Mouse (Mus musculus) embryonic stem cell, embryonic (primary cell): ENCODE data around the gene Zfp207.

ENCODE experiments used
- CTCF ChIA-PET, 4 experiments: fragments of 300-600 bp in 2 of 4; fragments of 350-600 bp in 2 of 4; sonication (Branson Sonifier 250); formaldehyde crosslinking; loops; one replicate each; lab custom pipeline; 2022; ENCODE audit warnings: inconsistent platforms in 2 of 4; lab: Charles Lee
- POLR2A ChIA-PET, 4 experiments: fragments of 300-600 bp in 2 of 4; fragments of 350-600 bp in 2 of 4; sonication (Branson Sonifier 250); formaldehyde crosslinking; loops; one replicate each; lab custom pipeline; 2022; ENCODE audit warnings: antibody characterized with exemption in 4 of 4, inconsistent platforms in 1 of 4; lab: Charles Lee

Zfp207 gene

GRCm38 (mm10) chr11:80386790-80387189 is 3.7 kb downstream of the Zfp207 start:
- POLR2A ChIA-PET: interaction anchor here (0.6 to 4.4 kb wide), 25 partner anchors 8 to 597 kb away, joined by 3 to 73 read pairs (median 4); partner anchors contain the start of genes 5730455P16Rik (in 2 of the 4), Psmd11 (in 2 of the 4) and Rnf135 (in 1 of the 4)
- CTCF ChIA-PET: interaction anchor here in 2 of 4 experiments (0.6 to 0.7 kb wide), 2 partner anchors 51 to 108 kb away, joined by 5 to 8 read pairs; no protein-coding TSS in a partner anchor

- CTCF ChIA-PET: no interaction called here
- POLR2A ChIA-PET: interaction anchor here in 2 of 4 experiments (0.6 to 11.7 kb wide), 7 partner anchors 8 to 1049 kb away, joined by 3 to 223 read pairs (median 7); partner anchors contain the start of genes 5730455P16Rik (in 1 of the 2), Psmd11 (in 1 of the 2) and Rhbdl3 (in 1 of the 2)
Observed at GRCm38 (mm10) chr11:80389885-80390284, 6.8 kb downstream of the Zfp207 start.

- ChIA-PET POLR2A (interaction anchor here in 3 of 4 experiments (0.8 to 11.7 kb wide), 13 partner anchors 9 to 255 kb away, joined by 3 to 223 read pairs (median 5); partner anchors contain the start of genes Zfp207 (in 3 of the 3) and Psmd11 (in 1 of the 3)), CTCF (no interaction called here)
Observed at GRCm38 (mm10) chr11:80391407-80392120, 8.5 kb downstream of the Zfp207 start.

GRCm38 (mm10) chr11:80395930-80396329 is 12.9 kb downstream of the Zfp207 start:
- ChIA-PET CTCF (interaction anchor here in 1 of 4 experiments (0.6 to 1.3 kb wide), 2 partner anchors 66 to 287 kb away, joined by 3 read pairs; no protein-coding TSS in a partner anchor), POLR2A (interaction anchor here in 3 of 4 experiments (0.7 to 11.7 kb wide), 15 partner anchors 9 to 54 kb away, joined by 3 to 223 read pairs (median 7); partner anchors contain the start of genes Zfp207 (in 3 of the 3), Psmd11 (in 2 of the 3) and 5730455P16Rik (in 1 of the 3))

GRCm38 (mm10) chr11:80396617-80397016 is 13.5 kb downstream of the Zfp207 start:
- ChIA-PET POLR2A (interaction anchor here in 3 of 4 experiments (0.6 to 11.7 kb wide), 16 partner anchors 10 to 53 kb away, joined by 3 to 223 read pairs (median 6); partner anchors contain the start of genes Zfp207 (in 3 of the 3), Psmd11 (in 2 of the 3) and 5730455P16Rik (in 1 of the 3)), CTCF (interaction anchor here in 1 of 4 experiments (0.6 to 1.3 kb wide), 2 partner anchors 66 to 79 kb away, joined by 3 read pairs; no protein-coding TSS in a partner anchor)

GRCm38 (mm10) chr11:80407878-80408277 is 24.8 kb downstream of the Zfp207 start:
- CTCF ChIA-PET: interaction anchor here in 1 of 4 experiments (0.6 kb wide), 1 partner anchor 226 kb away, joined by 3 read pairs; no protein-coding TSS in a partner anchor
- POLR2A ChIA-PET: interaction anchor here in 3 of 4 experiments (0.6 to 14.3 kb wide), 9 partner anchors 10 to 25 kb away, joined by 3 to 223 read pairs (median 7); partner anchors contain the start of genes Psmd11 (in 1 of the 3) and Zfp207 (in 1 of the 3)

GRCm38 (mm10) chr11:80410377-80410776 is 27.3 kb downstream of the Zfp207 start:
- ChIA-PET POLR2A (interaction anchor here (0.7 to 14.3 kb wide), 21 partner anchors 8 to 123 kb away, joined by 3 to 223 read pairs (median 4); partner anchors contain the start of genes Psmd11 (in 3 of the 4) and Zfp207 (in 3 of the 4)), CTCF (interaction anchor here in 1 of 4 experiments (0.6 kb wide), 1 partner anchor 31 kb away, joined by 3 read pairs; no protein-coding TSS in a partner anchor)

- CTCF ChIA-PET: no interaction called here
- POLR2A ChIA-PET: interaction anchor here in 3 of 4 experiments (0.6 to 1.1 kb wide), 9 partner anchors 11 to 286 kb away, joined by 3 to 11 read pairs (median 3); partner anchors contain the start of genes Psmd11 (in 1 of the 3) and Zfp207 (in 1 of the 3)
Observed at GRCm38 (mm10) chr11:80417085-80417484, 34.0 kb downstream of the Zfp207 start.

- ChIA-PET POLR2A (interaction anchor here in 2 of 4 experiments (0.8 to 1.5 kb wide), 8 partner anchors 9 to 211 kb away, joined by 3 to 6 read pairs (median 4); partner anchors contain the start of genes Psmd11 (in 2 of the 2), Rhot1 (in 1 of the 2) and Zfp207 (in 1 of the 2)), CTCF (interaction anchor here in 1 of 4 experiments (1.2 kb wide), 1 partner anchor 8 kb away, joined by 4 read pairs; no protein-coding TSS in a partner anchor)
Observed at GRCm38 (mm10) chr11:80419743-80420142, 36.7 kb downstream of the Zfp207 start.

- ChIA-PET POLR2A (interaction anchor here (0.5 to 12.7 kb wide), 5 partner anchors 13 to 294 kb away, joined by 3 to 171 read pairs (median 5); partner anchors contain the start of gene Zfp207 (in 2 of the 4)), CTCF (no interaction called here)
Observed at GRCm38 (mm10) chr11:80420202-80420984, 37.3 kb downstream of the Zfp207 start.

- CTCF ChIA-PET: no interaction called here
- POLR2A ChIA-PET: interaction anchor here (0.5 to 12.7 kb wide), 6 partner anchors 14 to 295 kb away, joined by 3 to 171 read pairs (median 4); partner anchors contain the start of gene Zfp207 (in 1 of the 4)
Observed at GRCm38 (mm10) chr11:80421421-80422047, 38.5 kb downstream of the Zfp207 start.

- ChIA-PET CTCF (interaction anchor here in 1 of 4 experiments (0.6 to 1.3 kb wide), 3 partner anchors 138 to 531 kb away, joined by 3 read pairs; no protein-coding TSS in a partner anchor), POLR2A (interaction anchor here in 3 of 4 experiments (0.6 to 12.7 kb wide), 8 partner anchors 10 to 135 kb away, joined by 3 to 171 read pairs (median 3); partner anchors contain the start of genes Cdk5r1 (in 1 of the 3) and Zfp207 (in 1 of the 3))
Observed at GRCm38 (mm10) chr11:80424691-80425090, 41.6 kb downstream of the Zfp207 start.

- ChIA-PET POLR2A (interaction anchor here in 2 of 4 experiments (0.6 to 12.7 kb wide), 7 partner anchors 11 to 1674 kb away, joined by 3 to 171 read pairs (median 4); partner anchors contain the start of genes Zfp207 (in 2 of the 2), Ccnq (in 1 of the 2) and Cdk5r1 (in 1 of the 2)), CTCF (interaction anchor here in 2 of 4 experiments (0.7 to 1.3 kb wide), 3 partner anchors 75 to 383 kb away, joined by 3 to 6 read pairs (median 3); no protein-coding TSS in a partner anchor)
Observed at GRCm38 (mm10) chr11:80425247-80425778, 42.2 kb downstream of the Zfp207 start.

- ChIA-PET POLR2A (interaction anchor here in 3 of 4 experiments (0.6 to 12.7 kb wide), 10 partner anchors 12 to 1675 kb away, joined by 3 to 171 read pairs (median 4); partner anchors contain the start of genes Zfp207 (in 2 of the 3) and Ccnq (in 1 of the 3)), CTCF (interaction anchor here in 2 of 4 experiments (0.6 to 0.7 kb wide), 3 partner anchors 102 to 492 kb away, joined by 4 to 7 read pairs (median 5); no protein-coding TSS in a partner anchor)
Observed at GRCm38 (mm10) chr11:80426029-80426813, 43.1 kb downstream of the Zfp207 start.
